Mouse (Mus musculus) stomach, postnatal 0 days (tissue): ENCODE measurements at regions not wholly inside any gene's neighbourhood (a gene's known extent, or its start where the extent isn't known, plus 50 kb on each side); places are given as distances from the start of the nearest gene placed in this dataset.

Source experiments
- ATAC-seq: fragments of 200-750 bp; cut with Nextera tagmentation; 2 replicates; pipeline ENCODE4 v1.8.0; 2017; ENCODE audit not compliant: low FRiP score, low TSS enrichment
- DNase-seq: peaks from one replicate; pipeline ENCODE4 v3.0.0-alpha.2; 2016; ENCODE audit warnings: low spot score
- H3K27ac ChIP-seq: fragments of 300-500 bp; sonication (generic); replicated peaks from 2 replicates; pipeline ENCODE4 v1.5.1; 2014; ENCODE audit warnings: mild to moderate bottlenecking, control low read depth
- H3K27me3 ChIP-seq: fragments of 300-500 bp; sonication (generic); 2 replicates; pipeline ENCODE4 v1.6.1; 2014; ENCODE audit warnings: low read length; ENCODE audit not compliant: control insufficient read depth, insufficient read depth
- H3K36me3 ChIP-seq: fragments of 300-500 bp; sonication (generic); 2 replicates; pipeline ENCODE4 v1.6.1; 2014; ENCODE audit warnings: low read length, mixed read lengths; ENCODE audit not compliant: control insufficient read depth, insufficient read depth
- H3K4me1 ChIP-seq: fragments of 300-500 bp; sonication (generic); replicated peaks from 2 replicates; pipeline ENCODE4 v1.6.1; 2014; ENCODE audit warnings: antibody characterized with exemption; ENCODE audit not compliant: control insufficient read depth, insufficient read depth
- H3K4me2 ChIP-seq: fragments of 300-500 bp; sonication (generic); replicated peaks from 2 replicates; pipeline ENCODE4 v1.6.1; 2014; ENCODE audit warnings: low read depth, mild to moderate bottlenecking, control low read depth, moderate library complexity
- H3K4me3 ChIP-seq: fragments of 300-500 bp; sonication (generic); 2 replicates; pipeline ENCODE4 v1.5.1; 2014; ENCODE audit warnings: low read depth, low read length, control low read depth
- H3K9ac ChIP-seq: fragments of 300-500 bp; sonication (generic); 2 replicates; pipeline ENCODE4 v1.6.1; 2014; ENCODE audit warnings: mild to moderate bottlenecking, low read length, control low read depth, mixed read lengths
- H3K9me3 ChIP-seq: fragments of 300-500 bp; sonication (generic); 2 replicates; pipeline ENCODE4 v1.6.1; 2016; ENCODE audit warnings: low read length; ENCODE audit not compliant: control insufficient read depth
- CTCF ChIP-seq: IDR thresholded peaks from 2 replicates; pipeline ENCODE4 v1.5.1; 2016; ENCODE audit warnings: antibody characterized with exemption, low read depth, mild to moderate bottlenecking, moderate library complexity
- EP300 ChIP-seq: optimal IDR thresholded peaks from 2 replicates; pipeline ENCODE3; 2016; ENCODE audit warnings: antibody characterized with exemption
- WGBS: fragments of 180-500 bp; shearing (Covaris S2); extraction: QIAGEN DNeasy Blood & Tissue Kit; methylation state at CpG from one replicate; pipeline ENCODE4 v1.1.7; 2014; 5-methylcytosine and 5-hydroxymethylcytosine counted together

- no peak for ATAC-seq
- Histone ChIP-seq H3K4me1 (peaks cover 3% of the 10 kb centered on the region), H3K27ac (no peak overlapping the region), H3K4me2 (no peak overlapping the region), H3K4me3 (no peak overlapping the region), H3K27me3 (no peaks in the 10 kb centered on the region), H3K9me3 (no peaks in the 10 kb centered on the region), H3K36me3 (no peaks in the 10 kb centered on the region), H3K9ac (no peak overlapping the region)
- TF ChIP-seq EP300: no peak
- TF ChIP-seq CTCF: no peak
- no peak for DNase-seq
- WGBS: 63% methylated on average over 6 of the region's 6 CpGs
Measured at GRCm38 (mm10) chr1:60657511-60657910, 59.1 kb upstream of the Cd28 start.

DNA sequence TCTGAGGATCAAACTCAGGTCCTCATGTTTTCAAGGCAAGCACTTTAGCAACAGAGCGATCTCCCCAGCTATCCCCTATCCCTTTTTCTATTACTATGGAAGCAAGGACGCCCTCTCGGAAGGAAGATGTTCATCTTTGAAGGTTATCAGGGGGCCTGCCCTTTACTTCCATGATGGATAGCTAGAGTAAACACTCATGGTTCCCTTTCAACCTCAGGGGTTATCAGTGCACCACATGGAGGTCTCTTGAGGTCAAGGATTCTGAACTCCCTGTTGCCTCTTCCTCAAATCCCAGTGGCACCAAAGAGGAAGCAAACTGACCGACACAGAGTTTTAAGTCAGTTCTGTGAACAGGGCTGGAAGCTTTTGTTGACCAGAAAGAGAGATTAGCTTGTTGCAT, 59.6 kb upstream of the Cd28 start:
- 67% methylated on average over 4 of the region's 4 CpGs for WGBS
- Histone ChIP-seq H3K4me3 (no peak overlapping the region), H3K4me2 (no peak overlapping the region), H3K27me3 (no peaks in the 10 kb centered on the region), H3K27ac (no peak overlapping the region), H3K36me3 (no peaks in the 10 kb centered on the region), H3K9ac (no peak overlapping the region), H3K4me1 (no peaks in the 10 kb centered on the region; the same call in 1 of the 2 replicates), H3K9me3 (no peaks in the 10 kb centered on the region)
- TF ChIP-seq CTCF (no peak), EP300 (no peak)
- ATAC-seq (no peak), DNase-seq (no peak)

GRCm38 (mm10) chr1:60655691-60656595, 60.7 kb upstream of the Cd28 start:
- ATAC-seq: no peak
- WGBS: 69% methylated on average over 6 of the region's 6 CpGs
- no peak for DNase-seq
- H3K27ac ChIP-seq: no peak overlapping the region
- H3K9ac ChIP-seq: no peak overlapping the region
- H3K27me3 ChIP-seq: no peaks in the 10 kb centered on the region
- TF ChIP-seq CTCF (no peak), EP300 (no peak)
- H3K36me3 ChIP-seq: no peaks in the 10 kb centered on the region
- no peaks in the 10 kb centered on the region for H3K9me3 ChIP-seq
- H3K4me3 ChIP-seq: no peak overlapping the region
- no peaks in the 10 kb centered on the region; the same call in 1 of the 2 replicates for H3K4me1 ChIP-seq
- H3K4me2 ChIP-seq: no peak overlapping the region

- H3K4me3 ChIP-seq: no peak overlapping the region
- H3K36me3 ChIP-seq: no peaks in the 10 kb centered on the region
- H3K27me3 ChIP-seq: no peaks in the 10 kb centered on the region
- 31% methylated on average over 2 of the region's 2 CpGs for WGBS
- no peak overlapping the region for H3K27ac ChIP-seq
- ATAC-seq: no peak
- no peak for TF ChIP-seq EP300
- no peak for TF ChIP-seq CTCF
- no peak for DNase-seq
- no peak overlapping the region for H3K9ac ChIP-seq
- no peaks in the 10 kb centered on the region for H3K9me3 ChIP-seq
- no peak overlapping the region for H3K4me2 ChIP-seq
- no peaks in the 10 kb centered on the region; the same call in 1 of the 2 replicates for H3K4me1 ChIP-seq
Measured at GRCm38 (mm10) chr1:60655206-60655605, 61.4 kb upstream of the Cd28 start.

DNA sequence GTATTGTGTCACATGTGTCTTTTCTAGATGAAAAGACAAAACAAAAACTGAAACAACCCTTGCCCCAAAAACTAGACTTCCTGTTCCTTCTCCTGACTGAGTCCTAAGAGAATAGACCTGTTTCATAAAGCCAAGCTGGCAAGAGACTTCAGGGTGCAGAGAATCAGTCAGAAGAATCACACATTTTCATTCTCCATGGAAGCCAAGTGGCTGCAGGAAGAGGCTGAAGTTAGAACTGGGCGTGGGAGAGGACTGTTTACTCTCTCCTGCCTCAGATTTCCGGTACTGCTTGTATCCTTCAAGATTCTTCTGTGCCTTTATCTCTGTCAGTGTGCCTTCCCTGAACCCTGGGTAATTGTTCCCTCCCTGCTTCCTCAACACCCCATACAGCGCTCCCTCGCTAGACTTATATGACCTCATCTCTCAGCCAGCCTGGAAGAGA, 64.0 kb upstream of the Cd28 start:
- Histone ChIP-seq H3K4me1 (no peaks in the 10 kb centered on the region; the same call in 1 of the 2 replicates), H3K4me3 (no peak overlapping the region), H3K36me3 (no peaks in the 10 kb centered on the region), H3K27me3 (no peaks in the 10 kb centered on the region), H3K27ac (no peak overlapping the region), H3K9ac (no peak overlapping the region), H3K9me3 (no peaks in the 10 kb centered on the region), H3K4me2 (no peak overlapping the region)
- TF ChIP-seq CTCF (no peak), EP300 (no peak)
- peak; percentile 63 for ATAC-seq
- no peak for DNase-seq
- 32% methylated on average over 4 of the region's 4 CpGs for WGBS

GRCm38 (mm10) chr1:60650158-60650557, 66.4 kb upstream of the Cd28 start:
- Histone ChIP-seq H3K4me2 (no peak overlapping the region), H3K36me3 (no peaks in the 10 kb centered on the region), H3K9me3 (no peaks in the 10 kb centered on the region), H3K27ac (no peak overlapping the region), H3K4me3 (no peak overlapping the region), H3K9ac (no peak overlapping the region), H3K27me3 (no peaks in the 10 kb centered on the region), H3K4me1 (no peaks in the 10 kb centered on the region; the same call in 1 of the 2 replicates)
- DNase-seq (no peak), ATAC-seq (no peak)
- TF ChIP-seq EP300 (no peak), CTCF (no peak)
- 49% methylated on average over 3 of the region's 3 CpGs for WGBS
